Mouse (Mus musculus) thymus, adult 18-20 months (tissue): ENCODE data around the gene Mrgprb5.
"Not testable (repeated sequence)": the region's sequence is repeated elsewhere in the genome, so short reads cannot be mapped to it uniquely, and the experiment has no call there.

Experiments used
- DNase-seq, 2 experiments: peaks; one replicate each; pipeline ENCODE4 v3.0.0; 2022; ENCODE audit warnings: mixed read lengths in 2 of 2

The Mrgprb5 gene

GRCm38 (mm10) chr7:48168919-48169318, at the start of gene Mrgprb5:
TSS of gene Mrgprb5 (minus strand) at chr7:48169019.
- DNase-seq: no peak

GRCm38 (mm10) chr7:48199188-48199587, 30.4 kb upstream of the Mrgprb5 start, which contains the start of gene Mrgprb4:
TSS of gene Mrgprb4 (minus strand) at chr7:48199288.
- no peak for DNase-seq

- DNase-seq: no peak
Observed at GRCm38 (mm10) chr7:48167471-48167870, 1.3 kb downstream of the Mrgprb5 start.

- peak; percentile 9 to 16 for DNase-seq
Observed at GRCm38 (mm10) chr7:48138248-48138702, 30.5 kb downstream of the Mrgprb5 start.

GRCm38 (mm10) chr7:48137216-48138077, 31.4 kb downstream of the Mrgprb5 start:
- peak in 1 of 2 experiments; percentile 3 for DNase-seq

GRCm38 (mm10) chr7:48132674-48133073, 36.1 kb downstream of the Mrgprb5 start:
- no peak for DNase-seq

GRCm38 (mm10) chr7:48132247-48132646, 36.6 kb downstream of the Mrgprb5 start:
- not testable (repeated sequence) for DNase-seq

GRCm38 (mm10) chr7:48131820-48132219, 37.0 kb downstream of the Mrgprb5 start:
- not testable (repeated sequence) for DNase-seq

GRCm38 (mm10) chr7:48123806-48124205, 45.0 kb downstream of the Mrgprb5 start:
- DNase-seq: no peak
